Mouse (Mus musculus) small intestine, adult 2 months (tissue): ENCODE measurements around the gene Siva1. TPM values are rescaled to one million over a fixed set of nuclear protein-coding genes. Genes with fewer than 3 reads are reported as not detected.

Source experiments
- H3K27ac ChIP-seq: fragments of 200-500 bp; 2 replicates; pipeline ENCODE4 v1.5.1; 2012; ENCODE audit warnings: low read depth, low read length, control low read depth, inconsistent platforms; ENCODE audit not compliant: insufficient read depth
- H3K27me3 ChIP-seq: fragments of 200-500 bp; 2 replicates; pipeline ENCODE4 v1.6.1; 2012; ENCODE audit warnings: mild to moderate bottlenecking, moderate library complexity, low read length, inconsistent platforms; ENCODE audit not compliant: control insufficient read depth, insufficient read depth
- H3K36me3 ChIP-seq: fragments of 200-500 bp; 2 replicates; pipeline ENCODE4 v1.6.1; 2012; ENCODE audit warnings: mild to moderate bottlenecking, low read length, control low read depth, inconsistent platforms; ENCODE audit not compliant: control insufficient read depth, insufficient read depth
- H3K4me1 ChIP-seq: fragments of 200-500 bp; 2 replicates; pipeline ENCODE4 v1.6.1; 2012; ENCODE audit warnings: low read length, inconsistent platforms, mixed read lengths; ENCODE audit not compliant: control insufficient read depth, insufficient read depth, insufficient read length
- H3K4me3 ChIP-seq: fragments of 200-500 bp; 2 replicates; pipeline ENCODE4 v1.5.1; 2012; ENCODE audit warnings: low read depth, mild to moderate bottlenecking, control low read depth, inconsistent platforms, low read length, moderate library complexity
- CTCF ChIP-seq: fragments of 200-500 bp; IDR thresholded peaks from 2 replicates; pipeline ENCODE4 v1.5.1; 2012; ENCODE audit warnings: low read depth, mild to moderate bottlenecking, control low read depth, inconsistent platforms, low read length, moderate library complexity, mixed read lengths; ENCODE audit not compliant: insufficient replicate concordance, insufficient read length; ENCODE audit errors: extremely low read depth
- POLR2A ChIP-seq: fragments of 200-500 bp; IDR thresholded peaks from 2 replicates; pipeline ENCODE4 v1.6.1; 2012; ENCODE audit warnings: low read depth, mild to moderate bottlenecking, control low read depth, inconsistent platforms, low read length, moderate library complexity
- WGBS: fragments of 180-500 bp; shearing (Covaris S2); methylation state at CpG from one replicate; pipeline ENCODE4 v1.1.7; 2018; 5-methylcytosine and 5-hydroxymethylcytosine counted together
- polyA plus RNA-seq: library from polyadenylated mRNA; depleted of rRNA; stranded (reverse); fragments of >200 nt; gene quantifications from 2 replicates; pipeline ENCODE4 v1.2.3, GENCODE M21; 2012

Gene Siva1
- polyA plus RNA-seq, 1 experiment = 31.3 TPM

GRCm38 (mm10) chr12:112623742-112624141, 20.7 kb upstream of the Siva1 start:
- H3K36me3 ChIP-seq = no peaks in the 10 kb centered on the region
- TF ChIP-seq CTCF (peak; percentile 89; the same call in 1 of the 2 replicates), POLR2A (no peak)
- no peak overlapping the region for H3K4me3 ChIP-seq
- H3K4me1 ChIP-seq = peaks cover 7% of the 10 kb centered on the region
- no peak overlapping the region for H3K27ac ChIP-seq
- H3K27me3 ChIP-seq = peaks cover 10% of the 10 kb centered on the region; the same call in 1 of the 2 replicates
- WGBS = 4% methylated on average over 2 of the region's 2 CpGs

GRCm38 (mm10) chr12:112625700-112626099, 18.8 kb upstream of the Siva1 start:
- peaks cover 6% of the 10 kb centered on the region for H3K4me1 ChIP-seq
- H3K4me3 ChIP-seq = no peak overlapping the region
- TF ChIP-seq POLR2A = no peak
- no peak for TF ChIP-seq CTCF
- H3K36me3 ChIP-seq = no peaks in the 10 kb centered on the region
- 81% methylated on average over 4 of the region's 4 CpGs for WGBS
- H3K27me3 ChIP-seq = 0 out of 2 replicates have a peak, but pooled peaks cover 1% of the 10 kb centered on the region
- no peak overlapping the region for H3K27ac ChIP-seq

GRCm38 (mm10) chr12:112626455-112626854, 18.0 kb upstream of the Siva1 start:
- Histone ChIP-seq H3K4me1 (peaks cover 6% of the 10 kb centered on the region), H3K27me3 (no peaks in the 10 kb centered on the region), H3K4me3 (no peak overlapping the region), H3K27ac (no peak overlapping the region), H3K36me3 (no peaks in the 10 kb centered on the region)
- WGBS = 50% methylated on average over 6 of the region's 6 CpGs
- no peak for TF ChIP-seq POLR2A
- TF ChIP-seq CTCF = no peak

- no peak overlapping the region for H3K4me3 ChIP-seq
- H3K4me1 ChIP-seq = peaks cover 6% of the 10 kb centered on the region
- no peak overlapping the region for H3K27ac ChIP-seq
- WGBS = 68% methylated on average over 7 of the region's 7 CpGs
- H3K36me3 ChIP-seq = no peaks in the 10 kb centered on the region
- TF ChIP-seq POLR2A (no peak), CTCF (peak; percentile 47; the same call in 1 of the 2 replicates)
- H3K27me3 ChIP-seq = no peaks in the 10 kb centered on the region
Observed at GRCm38 (mm10) chr12:112627097-112627881, 17.2 kb upstream of the Siva1 start.

- WGBS = 81% methylated on average over 6 of the region's 6 CpGs
- no peak overlapping the region for H3K27ac ChIP-seq
- TF ChIP-seq CTCF (no peak), POLR2A (no peak)
- no peak overlapping the region for H3K4me3 ChIP-seq
- H3K27me3 ChIP-seq = no peaks in the 10 kb centered on the region
- peaks cover 6% of the 10 kb centered on the region for H3K4me1 ChIP-seq
- no peaks in the 10 kb centered on the region for H3K36me3 ChIP-seq
Observed at GRCm38 (mm10) chr12:112628197-112628596, 16.3 kb upstream of the Siva1 start.

- whole genome bisulfite sequencing = 11% methylated on average over 19 of the region's 19 CpGs
- TF ChIP-seq CTCF = no peak
- TF ChIP-seq POLR2A = no peak
- H3K36me3 ChIP-seq = no peaks in the 10 kb centered on the region
Observed at GRCm38 (mm10) chr12:112628928-112629721, 15.4 kb upstream of the Siva1 start.

GRCm38 (mm10) chr12:112630029-112630428, 14.4 kb upstream of the Siva1 start:
- Histone ChIP-seq H3K4me3 (no peak overlapping the region), H3K4me1 (peaks cover 6% of the 10 kb centered on the region), H3K27me3 (no peaks in the 10 kb centered on the region), H3K36me3 (no peaks in the 10 kb centered on the region), H3K27ac (no peak overlapping the region)
- no peak for TF ChIP-seq CTCF
- no peak for TF ChIP-seq POLR2A
- WGBS = 91% methylated on average over 12 of the region's 12 CpGs

More at GRCm38 (mm10) chr12:112628928-112629721, 15.4 kb upstream of the Siva1 start:
- H3K4me1 ChIP-seq = peaks cover 6% of the 10 kb centered on the region
- H3K4me3 ChIP-seq = peak overlapping the region; percentile 37
- no peak overlapping the region for H3K27ac ChIP-seq
- no peaks in the 10 kb centered on the region for H3K27me3 ChIP-seq
